Mouse (Mus musculus): ENCODE results near the gene Dnmbp.

Gene Dnmbp

GRCm38 (mm10) chr19:43879401-43880212 is 60.4 kb downstream of the Dnmbp start:
- no peak for DNase-seq (ENCODE audit: low read depth in 2 of 2, low spot score in 2 of 2)

DNA sequence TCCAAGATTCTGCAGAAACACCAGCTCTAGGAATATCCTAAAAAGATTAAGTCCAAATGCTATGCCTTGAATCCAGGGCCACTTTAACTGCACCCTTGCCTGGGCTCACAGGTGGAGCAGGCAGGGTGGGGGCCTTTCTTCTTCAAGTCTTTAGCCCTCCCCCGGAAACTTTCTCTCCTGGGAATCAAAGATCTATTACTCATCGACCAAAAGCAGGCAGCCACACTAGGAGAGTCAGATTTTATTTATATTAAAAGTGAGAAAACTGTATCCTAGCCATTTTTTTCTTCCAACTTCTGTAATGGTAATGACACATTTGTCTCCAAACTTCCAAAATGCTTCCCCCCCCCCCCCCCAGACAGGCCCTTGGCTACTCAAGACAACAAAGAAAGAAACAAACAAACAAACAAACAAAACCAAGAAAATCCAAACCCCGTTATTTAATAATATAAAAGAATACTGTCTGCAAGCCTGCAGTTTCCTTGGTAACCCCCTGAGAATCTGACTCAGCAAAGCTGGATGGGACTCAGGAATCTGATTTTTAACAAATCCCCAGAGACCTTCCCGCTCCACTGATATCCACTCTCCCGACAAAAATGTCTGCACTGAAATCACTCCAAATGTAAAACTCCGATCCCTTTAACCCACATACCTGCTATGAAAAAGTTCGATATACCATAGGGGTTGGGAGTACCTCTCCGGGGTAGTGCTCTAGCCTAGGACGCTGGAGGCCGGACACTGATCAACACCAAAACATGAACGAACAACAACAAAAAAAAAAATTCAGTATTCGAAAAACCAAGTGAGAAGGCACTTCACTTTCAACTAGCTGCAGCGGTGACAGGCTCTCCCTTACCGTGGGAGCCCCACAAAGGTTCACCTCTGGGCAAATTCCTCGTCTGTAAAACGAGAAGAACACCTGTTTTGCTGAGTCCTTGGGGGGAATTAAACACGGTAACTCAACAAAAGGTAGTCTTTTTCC is 61.6 kb downstream of the Dnmbp start:
- DNase-seq (ENCODE audit: low read depth in 2 of 2, low spot score in 2 of 2): no peak

- DNase-seq (ENCODE audit: low read depth in 2 of 2, low spot score in 2 of 2): no peak
These were observed 62.6 kb downstream of the Dnmbp start for GRCm38 (mm10) chr19:43877364-43877763.

DNA sequence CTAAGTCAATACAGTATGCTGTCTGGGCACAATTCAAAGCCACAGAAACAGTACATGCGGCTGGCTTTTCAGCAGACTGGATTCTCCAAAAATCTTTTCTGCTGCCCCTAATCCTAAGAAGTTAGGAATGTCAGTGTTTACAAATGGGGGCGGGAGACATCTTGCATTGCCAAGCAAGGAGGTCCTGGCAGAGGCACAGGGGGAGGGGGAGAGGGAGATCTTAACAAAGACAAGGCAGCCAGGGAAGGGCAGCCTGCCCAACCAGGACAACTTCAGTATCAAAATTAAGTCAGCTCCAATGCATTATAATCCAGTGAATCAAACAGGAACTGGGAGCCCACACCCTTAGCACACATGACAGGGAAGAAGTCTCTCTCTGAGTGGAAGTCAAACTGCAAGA is 64.0 kb downstream of the Dnmbp start:
- no peak for DNase-seq (ENCODE audit: low read depth in 2 of 2, low spot score in 2 of 2)

GRCm38 (mm10) chr19:43874351-43874750 is 65.6 kb downstream of the Dnmbp start:
- DNase-seq (ENCODE audit: low read depth in 2 of 2, low spot score in 2 of 2): no peak

DNA sequence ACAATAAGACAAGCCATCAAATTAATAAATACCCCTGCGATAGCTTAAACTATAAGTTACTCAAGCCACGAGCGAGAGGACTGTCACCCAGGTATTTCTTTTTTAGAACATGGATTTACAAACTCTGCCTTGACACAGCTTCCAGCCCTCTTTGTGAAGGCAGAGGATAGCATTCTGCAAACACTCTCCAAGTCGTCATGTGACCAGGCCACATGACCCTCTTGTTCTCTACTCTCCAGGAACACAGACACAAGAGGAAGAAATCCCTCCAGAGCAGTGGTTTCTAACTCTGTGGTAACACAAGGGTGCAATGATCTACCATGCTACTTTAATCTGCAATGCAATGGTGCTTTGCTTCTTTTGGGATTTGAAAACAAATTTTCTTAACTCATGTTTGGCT is 69.6 kb downstream of the Dnmbp start:
- no peak for DNase-seq (ENCODE audit: low read depth in 2 of 2, low spot score in 2 of 2)

GRCm38 (mm10) chr19:43857347-43857746 is 82.6 kb downstream of the Dnmbp start:
- no peak for DNase-seq (ENCODE audit: low read depth in 2 of 2, low spot score in 2 of 2)

GRCm38 (mm10) chr19:43852837-43853545 is 87.0 kb downstream of the Dnmbp start:
- no peak for DNase-seq (ENCODE audit: low read depth in 2 of 2, low spot score in 2 of 2)

DNA sequence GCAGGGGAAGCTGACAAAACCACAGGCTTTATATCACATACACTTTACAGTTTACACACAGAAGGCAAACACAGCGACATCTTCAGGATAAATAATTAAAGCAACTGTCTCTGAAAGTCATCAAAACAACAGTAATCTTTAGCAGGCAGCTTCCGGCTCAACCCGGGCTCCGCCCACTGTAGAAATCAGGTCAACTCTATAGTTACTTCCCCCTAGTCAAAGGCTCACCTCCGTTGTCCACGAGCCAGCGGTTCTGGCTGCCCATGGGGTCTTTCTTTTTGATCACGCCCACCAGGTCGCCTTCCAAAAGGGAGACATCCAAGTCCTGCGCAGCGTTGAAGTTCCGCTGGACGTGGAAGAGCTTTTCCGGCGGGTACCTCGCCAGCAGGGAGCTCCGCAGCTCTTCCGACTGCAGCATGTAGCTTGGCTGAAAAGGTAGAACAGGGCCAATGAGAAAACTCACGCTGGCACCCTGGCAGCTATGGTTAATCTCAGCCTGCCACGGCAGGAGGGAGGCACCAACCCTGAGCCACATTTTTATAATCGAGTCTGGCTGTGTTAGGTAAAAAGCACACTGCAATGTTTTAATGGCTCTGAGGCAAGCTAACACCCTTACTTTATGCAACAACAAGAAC is 87.9 kb downstream of the Dnmbp start:
- DNase-seq (ENCODE audit: low read depth in 2 of 2, low spot score in 2 of 2): peak in 1 of 2 experiments; percentile 3

DNA sequence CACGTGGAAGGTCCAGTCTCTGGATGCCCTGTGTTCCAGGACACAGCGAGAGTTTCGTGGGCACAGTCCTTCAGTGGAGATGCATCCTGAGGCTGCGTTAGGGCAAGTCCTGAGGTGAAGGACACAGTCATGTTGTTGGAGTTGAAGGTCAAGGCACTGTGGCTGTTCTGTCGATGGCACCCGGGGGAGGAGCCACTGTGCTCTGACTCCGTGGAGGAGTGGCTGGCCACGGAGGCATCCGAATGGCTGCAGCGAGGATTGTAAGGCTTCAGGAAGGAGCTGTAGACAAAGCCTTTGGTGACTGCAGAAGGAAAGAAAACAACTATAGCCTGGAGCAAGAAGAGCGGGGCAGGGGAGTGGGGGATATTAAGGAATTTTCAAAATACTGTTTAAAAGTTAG is 90.0 kb downstream of the Dnmbp start:
- DNase-seq (ENCODE audit: low read depth in 2 of 2, low spot score in 2 of 2): no peak

- DNase-seq (ENCODE audit: low read depth in 2 of 2, low spot score in 2 of 2): no peak
These were observed 92.0 kb downstream of the Dnmbp start for GRCm38 (mm10) chr19:43847966-43848365.

- DNase-seq (ENCODE audit: low read depth in 2 of 2, low spot score in 2 of 2): no peak
These were observed 92.9 kb downstream of the Dnmbp start for GRCm38 (mm10) chr19:43847056-43847455.

DNA sequence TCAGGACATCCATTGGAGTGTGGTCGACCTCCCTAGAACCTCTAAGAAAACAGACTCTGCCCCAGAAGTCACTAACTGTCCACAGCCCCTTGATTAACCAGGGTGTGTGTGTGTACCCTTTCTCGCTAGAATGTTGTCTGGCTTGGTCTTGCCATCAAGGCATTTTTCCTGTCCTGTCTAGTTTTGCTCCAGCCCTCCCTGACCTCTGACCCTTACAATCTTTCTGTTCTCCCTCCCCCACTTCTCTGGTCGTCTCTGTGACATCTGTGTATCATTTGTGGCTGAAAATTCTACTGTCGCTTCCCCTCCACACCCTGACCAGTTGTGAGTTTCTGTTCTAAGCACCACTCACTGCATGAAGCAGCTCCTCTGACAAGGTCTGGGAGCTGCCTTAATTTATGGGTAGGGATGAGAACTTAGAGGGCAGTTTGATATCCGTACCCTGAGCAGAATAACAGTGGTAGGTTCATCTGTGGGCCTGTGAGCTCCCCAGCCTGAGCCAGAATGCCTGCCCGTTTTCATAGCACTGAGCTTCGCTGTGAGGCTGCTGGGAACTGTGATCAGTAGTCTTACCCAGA is 94.6 kb downstream of the Dnmbp start:
- no peak for DNase-seq (ENCODE audit: low read depth in 2 of 2, low spot score in 2 of 2)

DNA sequence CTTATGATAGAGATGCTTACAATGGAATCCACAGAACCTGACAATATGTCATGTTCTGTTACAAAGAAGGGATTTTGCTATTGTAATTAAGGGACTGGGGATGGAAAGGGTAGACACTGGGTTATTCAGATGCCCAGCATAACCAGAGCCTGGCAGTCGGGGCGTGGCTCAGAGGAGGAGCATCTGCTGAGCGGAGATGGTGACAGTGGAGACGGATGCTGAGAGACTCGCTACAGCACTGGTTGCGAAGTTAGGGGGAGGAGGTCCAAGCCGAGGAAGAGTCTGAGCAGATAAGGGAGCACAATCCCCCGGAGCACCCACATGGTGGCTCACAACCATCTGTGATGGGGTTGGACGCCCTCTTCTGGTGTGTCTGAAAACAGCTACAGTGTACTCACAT is 96.8 kb downstream of the Dnmbp start:
- DNase-seq (ENCODE audit: low read depth in 2 of 2, low spot score in 2 of 2): no peak

DNA sequence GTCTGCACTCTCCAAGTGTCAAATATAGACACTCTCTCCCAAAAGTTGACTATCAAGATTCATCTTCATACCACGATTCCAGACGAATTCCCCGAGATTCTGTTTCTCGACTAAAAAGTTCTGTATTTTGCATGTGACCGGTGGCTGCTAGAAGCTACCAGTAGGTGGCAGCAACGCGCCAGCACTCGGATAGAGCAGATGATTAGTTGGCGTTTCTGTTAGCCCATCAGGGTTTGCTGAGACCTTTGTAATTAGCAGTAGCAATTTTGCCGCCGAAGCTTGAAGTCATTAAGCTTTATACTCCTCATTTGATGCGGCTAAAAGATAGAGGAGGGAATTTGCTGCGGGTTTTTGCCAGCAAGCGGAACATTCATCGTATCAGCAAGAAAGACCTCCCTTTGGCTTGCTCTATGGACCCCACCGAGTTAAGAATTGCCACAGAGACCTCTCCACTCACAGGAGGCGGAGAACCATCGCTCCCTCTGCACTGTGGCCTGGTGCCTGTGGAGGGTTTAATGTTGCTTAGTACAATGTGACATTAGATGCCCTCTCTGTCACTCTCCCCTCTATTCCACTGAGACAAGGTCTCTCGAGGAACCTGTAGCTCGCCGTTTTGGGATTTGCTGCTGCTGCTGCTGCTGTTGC is 107.4 kb downstream of the Dnmbp start:
- DNase-seq (ENCODE audit: low read depth in 2 of 2, low spot score in 2 of 2): peak; percentile 45 to 55

- DNase-seq (ENCODE audit: low read depth in 2 of 2, low spot score in 2 of 2): no peak
These were observed 113.1 kb downstream of the Dnmbp start for GRCm38 (mm10) chr19:43826855-43827254.

- DNase-seq (ENCODE audit: low read depth in 2 of 2, low spot score in 2 of 2): no peak
These were observed 124.2 kb downstream of the Dnmbp start for GRCm38 (mm10) chr19:43815661-43816414.

- no peak for DNase-seq (ENCODE audit: low read depth in 2 of 2, low spot score in 2 of 2)
These were observed 126.7 kb downstream of the Dnmbp start for GRCm38 (mm10) chr19:43813315-43813714.

GRCm38 (mm10) chr19:43811419-43811818 is 128.6 kb downstream of the Dnmbp start:
- DNase-seq (ENCODE audit: low read depth in 2 of 2, low spot score in 2 of 2): no peak
